11 mouse cellular contexts compared by ENCODE assay signal in genomic region chr7:79507101-79507705, GRCm38 (mm10). TPM values are rescaled to one million over a fixed set of nuclear protein-coding genes. Genes with fewer than 3 reads are reported as not detected.
DNase-seq lines count a peak whose midpoint lies in the region; ATAC-seq and TF ChIP-seq lines count a peak whose summit lies in the region.
"Had no signal": no experiment of that assay in that cellular context is flagged by ENCODE, and none has a peak within 500 bp of the region (broad histone marks: within the 10 kb centered on the region; RNA-seq: fewer than 3 reads in every experiment).

No protein-coding gene starts in this region.

- no peak overlapping the region for H3K9ac ChIP-seq in embryonic facial prominence, embryonic 12.5 days
- H3K9ac ChIP-seq in hindbrain, postnatal 0 days (replicated peaks; ENCODE audit: low read length) = peak overlapping the region; percentile 98
- H3K9ac ChIP-seq: limb, embryonic 12.5 days had no signal

- H3K27ac ChIP-seq in embryonic facial prominence, embryonic 12.5 days = no peak overlapping the region
- H3K27ac ChIP-seq in hindbrain, postnatal 0 days = peak overlapping the region; percentile 97
- H3K27ac ChIP-seq in limb, embryonic 10.5 days = no peak overlapping the region
- H3K27ac ChIP-seq in thymus, adult 2 months (ENCODE audit: control insufficient read depth, insufficient read depth, low read length) = no peak overlapping the region
- H3K27ac ChIP-seq: limb, embryonic 12.5 days had no signal

- H3K36me3 ChIP-seq in embryonic facial prominence, embryonic 12.5 days = no peaks in the 10 kb centered on the region
- no peaks in the 10 kb centered on the region; the same call in 1 of the 2 replicates for H3K36me3 ChIP-seq in hindbrain, postnatal 0 days (ENCODE audit: insufficient read depth, low read length)
- H3K36me3 ChIP-seq in limb, embryonic 10.5 days = no peaks in the 10 kb centered on the region
- no peaks in the 10 kb centered on the region for H3K36me3 ChIP-seq in thymus, adult 2 months (ENCODE audit: control insufficient read depth, insufficient read depth, low read length)
- H3K36me3 ChIP-seq: limb, embryonic 12.5 days had no signal

- DNase-seq in right cerebral cortex, postnatal 25 days = peak; percentile 62
- DNase-seq in right cerebral cortex, postnatal 14 days = no peak
- DNase-seq in hindbrain, postnatal 0 days (ENCODE audit: low spot score) = peak; percentile 58
- DNase-seq in urinary bladder, adult 2 months (ENCODE audit: low spot score) = no peak
- no peak for DNase-seq in gastrocnemius, adult 8-10 months (ENCODE audit: low spot score in 2 of 2)
- DNase-seq in limb, embryonic 10.5 days (ENCODE audit: low spot score) = no peak
- DNase-seq in thymus, adult 2 months = no peak
- DNase-seq: kidney, postnatal 10 days; lung, postnatal 4 days had no signal

- H3K4me2 ChIP-seq in embryonic facial prominence, embryonic 12.5 days (replicated peaks) = no peak overlapping the region
- H3K4me2 ChIP-seq in hindbrain, postnatal 0 days (ENCODE audit: low read depth, low read length) = peak overlapping the region; percentile 93
- H3K4me2 ChIP-seq: limb, embryonic 12.5 days had no signal

- 3% methylated on average over 11 of the region's 11 CpGs for WGBS in embryonic facial prominence, embryonic 12.5 days
- 4% methylated on average over 11 of the region's 11 CpGs for whole genome bisulfite sequencing in hindbrain, postnatal 0 days
- WGBS in limb, embryonic 10.5 days = under 1% methylated on average over 11 of the region's 11 CpGs
- 3% methylated on average over 11 of the region's 11 CpGs for WGBS in thymus, adult 2 months

- peak overlapping the region; percentile 43; the same call in 1 of the 2 replicates for H3K4me3 ChIP-seq in embryonic facial prominence, embryonic 12.5 days
- peak overlapping the region; percentile 89 for H3K4me3 ChIP-seq in hindbrain, postnatal 0 days (ENCODE audit: low read length)
- no peak overlapping the region for H3K4me3 ChIP-seq in limb, embryonic 10.5 days
- H3K4me3 ChIP-seq in thymus, adult 2 months (ENCODE audit: control insufficient read depth, insufficient read depth, low read length) = no peak overlapping the region
- H3K4me3 ChIP-seq: limb, embryonic 12.5 days had no signal

- peaks cover 99% of the 10 kb centered on the region for H3K27me3 ChIP-seq in embryonic facial prominence, embryonic 12.5 days
- H3K27me3 ChIP-seq in hindbrain, postnatal 0 days (ENCODE audit: insufficient read depth, low read length) = no peaks in the 10 kb centered on the region
- H3K27me3 ChIP-seq in limb, embryonic 10.5 days (ENCODE audit: low read depth, poor library complexity, severe bottlenecking) = peaks cover 100% of the 10 kb centered on the region
- peaks cover 43% of the 10 kb centered on the region for H3K27me3 ChIP-seq in thymus, adult 2 months (ENCODE audit: control insufficient read depth, insufficient read depth, low read length)

- TF ChIP-seq CTCF in hindbrain, postnatal 0 days (IDR thresholded peaks at IDR 0.05; ENCODE audit: low read depth) = no peak
- no peak for TF ChIP-seq CTCF in thymus, adult 2 months (IDR thresholded peaks at IDR 0.05; ENCODE audit: borderline replicate concordance, control insufficient read depth, extremely low read depth, insufficient read depth, low read length, poor library complexity)

- TF ChIP-seq POLR2A in thymus, adult 2 months (IDR thresholded peaks at IDR 0.05; ENCODE audit: control insufficient read depth, extremely low read depth, insufficient read depth, low read length, poor library complexity) = no peak

- no peak for ATAC-seq in embryonic facial prominence, embryonic 12.5 days (ENCODE audit: insufficient number of reproducible peaks, insufficient read depth, low FRiP score, low TSS enrichment)
- no peak for ATAC-seq in hindbrain, postnatal 0 days

- H3K4me1 ChIP-seq in embryonic facial prominence, embryonic 12.5 days = peaks cover 9% of the 10 kb centered on the region; the same call in 1 of the 2 replicates
- peaks cover 15% of the 10 kb centered on the region for H3K4me1 ChIP-seq in hindbrain, postnatal 0 days (ENCODE audit: insufficient read depth, low read length)
- peaks cover 29% of the 10 kb centered on the region for H3K4me1 ChIP-seq in limb, embryonic 10.5 days
- no peaks in the 10 kb centered on the region for H3K4me1 ChIP-seq in thymus, adult 2 months (replicated peaks; ENCODE audit: control insufficient read depth, insufficient read depth, low read length)

- H3K9me3 ChIP-seq in embryonic facial prominence, embryonic 12.5 days = no peaks in the 10 kb centered on the region
- H3K9me3 ChIP-seq in hindbrain, postnatal 0 days (ENCODE audit: low read length) = no peaks in the 10 kb centered on the region
- no peaks in the 10 kb centered on the region for H3K9me3 ChIP-seq in limb, embryonic 10.5 days (replicated peaks)
- H3K9me3 ChIP-seq: limb, embryonic 12.5 days had no signal

RNA-seq across cellular contexts. Expression of gene Polg, which starts 41.0 kb away (rescaled TPM):
- 42.3 and 42.5 TPM in 2 replicates for polyA plus RNA-seq in embryonic facial prominence, embryonic 12.5 days (2016; fragmentation: Nextera tagmentation; extraction: Ambion mirVana)
- total RNA-seq in hindbrain, postnatal 0 days (2014; rRNA removed) = 60.0 and 79.5 TPM in 2 replicates
- polyA plus RNA-seq in hindbrain, postnatal 0 days (2015; fragmentation: Nextera tagmentation; extraction: Ambion mirVana) = 23.8 and 23.9 TPM in 2 replicates
- polyA plus RNA-seq in urinary bladder, adult 2 months (2012; rRNA removed) = 50.9 and 56.0 TPM in 2 replicates
- 10 to 100 TPM; 26.0 to 43.5 (median 38.1) TPM for total RNA-seq in gastrocnemius, adult 8-10 months (2022)
- polyA plus RNA-seq in limb, embryonic 10.5 days (2016; fragmentation: Nextera tagmentation; extraction: Ambion mirVana) = 41.1 and 42.3 TPM in 2 replicates
- 152 and 164 TPM in 2 replicates for polyA plus RNA-seq in thymus, adult 2 months (2012; rRNA removed)

Comparison
In these comparisons a context has a peak if more than half of its experiments do, and no peak if none do; other contexts are left out.
1. DNase-seq: peak in right cerebral cortex, postnatal 25 days (single experiment) and hindbrain, postnatal 0 days (single experiment); none in right cerebral cortex, postnatal 14 days (single experiment), urinary bladder, adult 2 months (single experiment), gastrocnemius, adult 8-10 months (0 of 2), limb, embryonic 10.5 days (single experiment) and thymus, adult 2 months (single experiment).
2. H3K4me3 ChIP-seq: peak in embryonic facial prominence, embryonic 12.5 days (single experiment) and hindbrain, postnatal 0 days (single experiment); none in limb, embryonic 10.5 days (single experiment) and thymus, adult 2 months (single experiment).